Mouse (Mus musculus): ENCODE measurements at regions not wholly inside any gene's neighbourhood (a gene's known extent, or its start where the extent isn't known, plus 50 kb on each side); places are given as distances from the start of the nearest gene placed in this dataset.

DNA sequence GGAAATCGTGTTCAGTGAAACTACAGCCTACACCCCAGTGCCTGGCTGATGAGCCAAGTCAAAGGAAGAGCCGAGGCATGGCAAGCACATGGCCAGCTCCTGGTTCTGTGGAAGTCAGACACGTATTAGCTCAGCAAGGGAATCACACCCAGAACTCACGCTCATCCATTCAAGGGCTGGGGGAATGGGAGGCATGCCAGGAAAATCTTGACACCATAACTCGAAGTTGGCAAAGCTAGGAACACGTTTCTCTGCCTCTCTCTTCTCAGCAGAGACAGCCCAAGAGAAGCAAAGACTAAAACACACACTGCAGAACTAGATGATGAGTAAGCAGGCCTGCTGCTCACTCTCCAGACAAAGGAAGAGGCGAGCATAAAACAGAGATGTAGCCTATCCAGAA, 53.5 kb upstream of the Ypel5 start:
- Histone ChIP-seq H3K4me3 (ENCODE audit: low read depth, low read length) (no peak overlapping the region), H3K36me3 (ENCODE audit: control insufficient read depth, insufficient read depth, low read length) (no peaks in the 10 kb centered on the region), H3K27me3 (ENCODE audit: control insufficient read depth, insufficient read depth, low read length) (no peaks in the 10 kb centered on the region), H3K4me1 (ENCODE audit: control insufficient read depth, insufficient read depth, insufficient read length, low read length) (no peaks in the 10 kb centered on the region), H3K27ac (ENCODE audit: insufficient read depth, low read depth, low read length) (no peak overlapping the region)
- WGBS: 52% methylated on average over 7 of the region's 7 CpGs
- TF ChIP-seq CTCF (IDR thresholded peaks at IDR 0.05; ENCODE audit: extremely low read depth, insufficient read length, insufficient replicate concordance, low read depth, low read length): no peak
- no peak for TF ChIP-seq POLR2A (IDR thresholded peaks at IDR 0.05; ENCODE audit: low read depth, low read length)

DNA sequence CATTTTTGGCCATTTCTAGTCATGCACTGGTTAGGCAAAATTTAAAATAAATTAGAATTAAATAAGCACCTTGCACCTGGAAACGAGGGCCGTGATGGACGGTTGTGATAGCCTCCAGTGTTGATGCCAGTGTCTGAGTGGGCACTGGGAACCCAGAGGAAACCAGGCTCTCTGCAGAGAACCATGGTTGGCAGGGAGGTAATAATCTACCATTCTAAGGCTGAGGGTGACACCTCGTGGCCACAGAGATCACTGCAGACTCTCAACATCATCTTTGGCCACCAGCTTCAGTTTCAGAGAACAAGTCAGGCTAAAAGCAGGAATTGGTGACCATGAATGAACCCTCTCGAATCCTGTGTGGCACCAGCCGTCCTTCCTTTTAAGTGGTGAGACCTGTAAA, 54.5 kb upstream of the Ypel5 start:
- TF ChIP-seq CTCF (IDR thresholded peaks at IDR 0.05; ENCODE audit: extremely low read depth, insufficient read length, insufficient replicate concordance, low read depth, low read length) (peak; percentile 62; the same call in 1 of the 2 replicates), POLR2A (IDR thresholded peaks at IDR 0.05; ENCODE audit: low read depth, low read length) (no peak)
- WGBS: 6% methylated on average over 6 of the region's 6 CpGs
- no peak overlapping the region for H3K4me3 ChIP-seq (ENCODE audit: low read depth, low read length)
- H3K4me1 ChIP-seq (ENCODE audit: control insufficient read depth, insufficient read depth, insufficient read length, low read length): no peaks in the 10 kb centered on the region
- H3K27me3 ChIP-seq (ENCODE audit: control insufficient read depth, insufficient read depth, low read length): no peaks in the 10 kb centered on the region
- no peaks in the 10 kb centered on the region for H3K36me3 ChIP-seq (ENCODE audit: control insufficient read depth, insufficient read depth, low read length)
- H3K27ac ChIP-seq (ENCODE audit: insufficient read depth, low read depth, low read length): no peak overlapping the region

DNA sequence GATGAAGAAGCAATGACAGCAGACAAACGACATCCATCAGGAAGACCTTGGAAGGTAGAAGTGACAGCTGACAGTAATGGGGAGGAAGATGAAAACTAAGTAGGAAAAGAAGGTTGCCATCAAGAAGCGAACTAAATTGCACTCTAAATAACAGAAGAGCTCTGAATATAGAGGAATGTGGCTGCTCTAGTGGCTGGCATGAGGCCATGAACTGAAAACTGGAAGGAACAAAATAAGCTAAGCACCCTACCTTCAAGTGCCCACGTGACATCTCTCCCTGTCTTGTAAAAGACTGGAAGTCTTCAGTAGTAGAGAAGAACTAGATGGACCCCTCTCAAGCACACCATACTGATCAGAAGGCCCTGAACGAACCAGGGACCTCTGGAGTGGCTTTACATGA, 68.0 kb upstream of the Ypel5 start:
- Histone ChIP-seq H3K36me3 (ENCODE audit: control insufficient read depth, insufficient read depth, low read length) (no peaks in the 10 kb centered on the region), H3K27ac (ENCODE audit: insufficient read depth, low read depth, low read length) (no peak overlapping the region), H3K4me3 (ENCODE audit: low read depth, low read length) (no peak overlapping the region), H3K4me1 (ENCODE audit: control insufficient read depth, insufficient read depth, insufficient read length, low read length) (no peaks in the 10 kb centered on the region), H3K27me3 (ENCODE audit: control insufficient read depth, insufficient read depth, low read length) (no peaks in the 10 kb centered on the region)
- WGBS: 52% methylated on average over 4 of the region's 4 CpGs
- TF ChIP-seq CTCF (IDR thresholded peaks at IDR 0.05; ENCODE audit: extremely low read depth, insufficient read length, insufficient replicate concordance, low read depth, low read length) (no peak), POLR2A (IDR thresholded peaks at IDR 0.05; ENCODE audit: low read depth, low read length) (no peak)

DNA sequence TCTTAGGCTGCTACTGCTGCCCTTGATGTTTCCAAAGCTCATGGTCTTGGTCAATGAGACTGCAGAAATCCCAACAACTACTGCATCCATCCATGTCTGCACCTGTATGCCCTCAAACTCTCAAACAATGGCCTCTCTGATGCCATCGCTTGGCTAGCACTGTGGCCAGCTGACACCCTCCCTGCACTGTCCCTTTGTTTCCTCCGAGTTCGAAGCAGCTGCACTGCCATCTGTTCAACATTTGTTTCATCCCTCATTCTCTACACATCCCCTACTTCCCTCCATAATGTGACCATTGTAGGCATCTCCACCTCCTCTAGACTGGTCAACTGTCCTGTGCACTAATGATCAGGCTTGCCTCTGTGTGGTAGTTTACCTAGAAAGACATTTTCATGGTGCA, 75.3 kb upstream of the Ypel5 start:
- 87% methylated on average over 3 of the region's 3 CpGs for WGBS
- Histone ChIP-seq H3K4me1 (ENCODE audit: control insufficient read depth, insufficient read depth, insufficient read length, low read length) (no peaks in the 10 kb centered on the region), H3K4me3 (ENCODE audit: low read depth, low read length) (no peak overlapping the region), H3K36me3 (ENCODE audit: control insufficient read depth, insufficient read depth, low read length) (no peaks in the 10 kb centered on the region), H3K27ac (ENCODE audit: insufficient read depth, low read depth, low read length) (no peak overlapping the region), H3K27me3 (ENCODE audit: control insufficient read depth, insufficient read depth, low read length) (no peaks in the 10 kb centered on the region)
- TF ChIP-seq POLR2A (IDR thresholded peaks at IDR 0.05; ENCODE audit: low read depth, low read length) (no peak), CTCF (IDR thresholded peaks at IDR 0.05; ENCODE audit: extremely low read depth, insufficient read length, insufficient replicate concordance, low read depth, low read length) (no peak)

DNA sequence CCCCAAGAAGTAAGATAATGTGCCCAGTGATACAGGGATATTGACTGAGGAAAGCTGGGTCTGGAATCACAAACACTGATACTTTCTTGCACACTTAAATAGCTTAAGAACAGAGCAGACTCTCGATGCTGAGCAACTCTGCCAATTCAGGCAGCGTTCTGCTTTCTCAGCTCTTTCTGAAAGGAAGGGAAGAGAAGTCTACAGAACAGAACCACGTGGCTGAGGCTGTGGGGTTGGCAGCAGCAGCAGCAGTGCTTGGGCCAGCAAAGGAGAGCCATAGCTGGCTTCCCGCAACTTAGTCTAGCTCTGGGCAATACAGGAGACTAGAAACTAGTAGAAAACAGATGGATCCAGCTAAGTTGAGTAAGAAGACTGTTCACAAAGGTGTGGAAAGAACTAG, 89.8 kb upstream of the Ypel5 start:
- no peak overlapping the region for H3K4me3 ChIP-seq (ENCODE audit: low read depth, low read length)
- H3K27ac ChIP-seq (ENCODE audit: insufficient read depth, low read depth, low read length): no peak overlapping the region
- 62% methylated on average over 4 of the region's 4 CpGs for WGBS
- TF ChIP-seq CTCF (IDR thresholded peaks at IDR 0.05; ENCODE audit: extremely low read depth, insufficient read length, insufficient replicate concordance, low read depth, low read length) (no peak), POLR2A (IDR thresholded peaks at IDR 0.05; ENCODE audit: low read depth, low read length) (no peak)
- no peaks in the 10 kb centered on the region for H3K4me1 ChIP-seq (ENCODE audit: control insufficient read depth, insufficient read depth, insufficient read length, low read length)
- no peaks in the 10 kb centered on the region for H3K36me3 ChIP-seq (ENCODE audit: control insufficient read depth, insufficient read depth, low read length)
- no peaks in the 10 kb centered on the region for H3K27me3 ChIP-seq (ENCODE audit: control insufficient read depth, insufficient read depth, low read length)

DNA sequence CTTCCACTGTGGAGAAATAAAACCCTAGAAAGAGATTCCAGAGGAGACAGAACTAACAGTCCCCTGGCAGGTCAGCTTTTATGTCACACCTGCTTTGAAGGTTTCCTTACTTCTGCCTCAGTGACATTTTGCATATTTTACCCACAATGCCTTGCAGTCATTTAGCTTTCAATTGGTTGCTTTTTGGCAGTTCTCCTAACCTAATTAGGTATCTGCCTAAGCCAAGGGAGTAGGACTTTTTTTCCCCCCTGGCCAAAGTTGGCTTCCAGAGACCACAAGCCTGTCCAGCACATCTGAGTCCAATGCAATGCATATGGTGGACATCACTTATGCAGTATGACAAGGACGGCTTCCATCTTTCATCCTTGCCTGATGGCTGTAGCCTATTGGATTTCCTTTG, 103.2 kb upstream of the Ypel5 start:
- Histone ChIP-seq H3K4me3 (ENCODE audit: low read depth, low read length) (no peak overlapping the region), H3K4me1 (ENCODE audit: control insufficient read depth, insufficient read depth, insufficient read length, low read length) (no peaks in the 10 kb centered on the region), H3K27me3 (ENCODE audit: control insufficient read depth, insufficient read depth, low read length) (no peaks in the 10 kb centered on the region), H3K36me3 (ENCODE audit: control insufficient read depth, insufficient read depth, low read length) (no peaks in the 10 kb centered on the region), H3K27ac (ENCODE audit: insufficient read depth, low read depth, low read length) (no peak overlapping the region)
- TF ChIP-seq CTCF (IDR thresholded peaks at IDR 0.05; ENCODE audit: extremely low read depth, insufficient read length, insufficient replicate concordance, low read depth, low read length) (no peak), POLR2A (IDR thresholded peaks at IDR 0.05; ENCODE audit: low read depth, low read length) (no peak)
- WGBS: 91% methylated on average over 1 of the region's 1 CpGs

DNA sequence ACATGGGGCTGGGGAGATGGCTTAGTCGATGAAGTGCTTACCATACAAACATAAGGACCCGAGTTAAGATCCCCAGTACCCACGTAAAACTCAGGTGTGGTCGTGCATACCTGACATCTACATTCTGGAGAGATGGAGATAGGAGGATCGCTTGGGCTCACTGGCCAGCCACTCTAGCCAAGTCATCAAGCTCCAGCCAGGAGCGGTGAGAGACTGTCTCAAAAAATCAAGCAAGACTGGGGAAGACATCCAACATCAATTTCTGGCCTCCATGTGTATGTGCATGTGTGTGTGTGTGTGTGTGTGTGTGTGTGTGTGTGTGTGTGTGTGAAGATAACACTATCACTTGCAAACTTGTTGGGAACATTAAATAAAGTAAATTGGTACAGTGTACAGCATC, 104.6 kb upstream of the Ypel5 start:
- no peak overlapping the region for H3K27ac ChIP-seq (ENCODE audit: insufficient read depth, low read depth, low read length)
- H3K4me1 ChIP-seq (ENCODE audit: control insufficient read depth, insufficient read depth, insufficient read length, low read length): no peaks in the 10 kb centered on the region
- TF ChIP-seq POLR2A (IDR thresholded peaks at IDR 0.05; ENCODE audit: low read depth, low read length): no peak
- no peak for TF ChIP-seq CTCF (IDR thresholded peaks at IDR 0.05; ENCODE audit: extremely low read depth, insufficient read length, insufficient replicate concordance, low read depth, low read length)
- no peak overlapping the region for H3K4me3 ChIP-seq (ENCODE audit: low read depth, low read length)
- no peaks in the 10 kb centered on the region for H3K36me3 ChIP-seq (ENCODE audit: control insufficient read depth, insufficient read depth, low read length)
- H3K27me3 ChIP-seq (ENCODE audit: control insufficient read depth, insufficient read depth, low read length): no peaks in the 10 kb centered on the region
- WGBS: 80% methylated on average over 6 of the region's 6 CpGs

DNA sequence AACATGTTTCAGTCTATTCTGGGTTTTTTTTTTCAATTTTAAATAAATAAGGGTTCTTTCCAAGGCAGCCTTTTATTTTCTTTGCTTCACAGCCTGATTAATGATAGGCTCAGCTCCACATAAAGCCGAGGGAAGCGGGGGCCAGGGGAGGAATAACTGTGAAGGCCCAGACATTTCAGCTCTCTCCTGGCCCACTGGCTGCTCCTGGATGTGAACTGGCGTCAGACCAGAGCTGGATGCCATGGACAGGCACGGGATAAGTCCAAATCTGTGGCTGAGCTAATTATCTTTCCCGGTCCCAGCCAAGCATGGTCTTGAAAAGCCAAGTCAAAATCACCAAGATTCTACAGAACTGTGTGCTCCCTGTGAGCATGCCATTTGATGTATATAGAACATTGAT, 105.1 kb upstream of the Ypel5 start:
- no peaks in the 10 kb centered on the region for H3K27me3 ChIP-seq (ENCODE audit: control insufficient read depth, insufficient read depth, low read length)
- TF ChIP-seq CTCF (IDR thresholded peaks at IDR 0.05; ENCODE audit: extremely low read depth, insufficient read length, insufficient replicate concordance, low read depth, low read length) (no peak), POLR2A (IDR thresholded peaks at IDR 0.05; ENCODE audit: low read depth, low read length) (no peak)

More for the DNA sequence above, 105.1 kb upstream of the Ypel5 start:
- Histone ChIP-seq H3K27ac (ENCODE audit: insufficient read depth, low read depth, low read length) (no peak overlapping the region), H3K4me3 (ENCODE audit: low read depth, low read length) (no peak overlapping the region), H3K36me3 (ENCODE audit: control insufficient read depth, insufficient read depth, low read length) (no peaks in the 10 kb centered on the region), H3K4me1 (ENCODE audit: control insufficient read depth, insufficient read depth, insufficient read length, low read length) (no peaks in the 10 kb centered on the region)
- WGBS: 78% methylated on average over 5 of the region's 5 CpGs

All from small intestine, adult 2 months (tissue).